Mouse (Mus musculus): ENCODE results near the gene Osbpl3. TPM values are rescaled to one million over a fixed set of nuclear protein-coding genes. Genes with fewer than 3 reads are reported as not detected.
A peak's percentile ranks its signal among the peaks of the same experiment; 100 is the strongest.
"Not testable (repeated sequence)": the region's sequence is repeated elsewhere in the genome, so short reads cannot be mapped to it uniquely, and the experiment has no call there.

The Osbpl3 gene
- total and polyA plus RNA-seq, 3 experiments, result 12.8 to 26.5 (median 25.4) TPM

DNA sequence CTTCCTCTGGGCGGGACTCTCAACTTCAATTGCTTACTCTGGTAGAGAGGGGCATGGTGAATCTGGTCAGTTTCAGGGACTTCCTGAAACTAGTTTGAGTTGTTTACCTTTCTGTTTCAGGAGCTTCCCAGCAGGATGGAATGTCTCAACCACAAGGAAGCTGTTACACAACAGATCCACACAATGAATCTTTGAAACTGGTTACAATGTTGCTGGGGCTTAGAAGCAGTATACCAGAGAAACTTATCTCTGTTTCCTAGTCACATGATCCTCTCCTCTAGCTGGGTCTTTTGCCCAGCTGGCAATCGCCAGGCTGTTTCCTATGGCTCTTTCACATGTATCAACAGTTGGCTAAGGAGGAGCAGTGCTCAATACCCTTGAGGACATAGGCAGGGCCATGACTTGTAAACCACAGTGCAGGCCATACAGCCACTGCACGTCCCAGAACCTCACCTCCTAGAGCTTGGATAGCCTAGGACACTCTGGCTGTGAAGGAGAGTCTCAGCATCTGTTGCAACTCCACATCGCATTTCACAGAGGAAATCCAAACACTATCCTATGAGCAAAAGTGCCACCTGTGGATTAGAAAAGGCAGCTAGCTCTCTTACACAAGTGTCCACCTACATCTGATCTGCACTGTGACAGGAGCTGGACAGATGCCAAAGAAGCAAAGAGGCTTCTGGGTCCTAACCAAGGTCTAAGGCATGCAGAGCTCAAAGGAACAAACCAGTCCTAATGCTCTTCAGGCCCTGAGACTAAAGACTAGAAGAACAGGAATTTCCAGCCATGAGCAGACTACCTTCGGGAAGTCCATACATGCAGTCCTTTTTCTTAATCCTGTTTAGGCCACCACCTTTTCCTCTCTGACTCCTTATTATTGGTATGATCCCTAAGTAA lies 14.8 kb downstream of the Osbpl3 start:
- no peaks in the 10 kb centered on the region; the same call in 1 of the 2 replicates for H3K79me2 ChIP-seq (replicated peaks; ENCODE audit: control insufficient read depth, insufficient read depth, low read length)
- H3K27me3 ChIP-seq (ENCODE audit: control insufficient read depth, insufficient read depth, low read length), result no peaks in the 10 kb centered on the region
- DNase-seq, result no peak
- H3K36me3 ChIP-seq (ENCODE audit: control insufficient read depth, insufficient read depth, low read length), result no peaks in the 10 kb centered on the region
- no peak for TF ChIP-seq POLR2A (IDR thresholded peaks at IDR 0.05; ENCODE audit: insufficient read depth, low read depth, low read length)
- no peak for TF ChIP-seq EP300 (IDR thresholded peaks at IDR 0.05; ENCODE audit: insufficient read depth, low read depth, low read length)
- no peak for TF ChIP-seq CTCF (IDR thresholded peaks at IDR 0.05)
- peak overlapping the region; percentile 11; the same call in 1 of the 2 replicates for H3K27ac ChIP-seq
- WGBS, result 87% methylated on average over 5 of the region's 5 CpGs
- H3K9ac ChIP-seq (ENCODE audit: low read depth, low read length), result no peak overlapping the region
- H3K4me1 ChIP-seq (ENCODE audit: control insufficient read depth, insufficient read depth, low read length), result peaks cover 5% of the 10 kb centered on the region; the same call in 1 of the 2 replicates
- intact Hi-C loops (cut with DNase I), result no loop called here
- no peak overlapping the region for H3K4me3 ChIP-seq

DNA sequence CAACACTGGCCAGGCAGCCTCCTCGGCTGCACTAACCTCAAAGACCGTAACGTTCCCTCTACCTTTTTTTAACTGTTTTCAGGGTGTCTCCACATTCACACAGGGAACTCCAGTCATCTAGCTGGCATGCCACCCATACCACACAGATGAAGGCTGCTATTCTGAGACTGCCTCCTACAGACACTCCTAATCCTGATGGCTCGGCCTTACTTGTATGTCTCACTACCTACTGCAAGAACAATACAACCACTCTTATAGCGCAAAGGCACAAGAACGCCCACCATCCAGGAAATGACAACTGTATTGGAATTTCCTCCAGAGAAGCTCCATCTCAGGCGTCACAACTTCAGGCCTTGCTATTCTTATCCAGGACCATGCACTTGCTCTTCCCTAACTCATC lies 15.8 kb downstream of the Osbpl3 start:
- WGBS, result 72% methylated on average over 7 of the region's 7 CpGs
- intact Hi-C loops (cut with DNase I), result no loop called here
- Histone ChIP-seq H3K4me3 (no peak overlapping the region), H3K27ac (no peak overlapping the region), H3K79me2 (replicated peaks; ENCODE audit: control insufficient read depth, insufficient read depth, low read length) (no peaks in the 10 kb centered on the region; the same call in 1 of the 2 replicates), H3K4me1 (ENCODE audit: control insufficient read depth, insufficient read depth, low read length) (peaks cover 5% of the 10 kb centered on the region; the same call in 1 of the 2 replicates), H3K27me3 (ENCODE audit: control insufficient read depth, insufficient read depth, low read length) (no peaks in the 10 kb centered on the region), H3K9ac (ENCODE audit: low read depth, low read length) (no peak overlapping the region), H3K36me3 (ENCODE audit: control insufficient read depth, insufficient read depth, low read length) (no peaks in the 10 kb centered on the region)
- DNase-seq, result no peak
- TF ChIP-seq POLR2A (IDR thresholded peaks at IDR 0.05; ENCODE audit: insufficient read depth, low read depth, low read length) (no peak), EP300 (IDR thresholded peaks at IDR 0.05; ENCODE audit: insufficient read depth, low read depth, low read length) (no peak)

GRCm38 (mm10) chr6:50438900-50439299 lies 17.1 kb downstream of the Osbpl3 start:
- not testable (repeated sequence) for H3K4me1 ChIP-seq (ENCODE audit: control insufficient read depth, insufficient read depth, low read length); H3K9ac ChIP-seq (ENCODE audit: low read depth, low read length); H3K27me3 ChIP-seq (ENCODE audit: control insufficient read depth, insufficient read depth, low read length); H3K79me2 ChIP-seq (replicated peaks; ENCODE audit: control insufficient read depth, insufficient read depth, low read length); H3K36me3 ChIP-seq (ENCODE audit: control insufficient read depth, insufficient read depth, low read length); DNase-seq; H3K4me3 ChIP-seq; H3K27ac ChIP-seq
- 92% methylated on average over 4 of the region's 4 CpGs for WGBS
- intact Hi-C loops (cut with DNase I), result loop anchor here (5.0 kb wide), 2 partner anchors 42 to 82 kb away; no protein-coding TSS in a partner anchor

GRCm38 (mm10) chr6:50437815-50438214 lies 18.2 kb downstream of the Osbpl3 start:
- Histone ChIP-seq H3K9ac (ENCODE audit: low read depth, low read length) (no peak overlapping the region), H3K27me3 (ENCODE audit: control insufficient read depth, insufficient read depth, low read length) (no peaks in the 10 kb centered on the region), H3K4me3 (no peak overlapping the region), H3K4me1 (ENCODE audit: control insufficient read depth, insufficient read depth, low read length) (peaks cover 5% of the 10 kb centered on the region; the same call in 1 of the 2 replicates), H3K27ac (peak overlapping the region; percentile 76), H3K79me2 (replicated peaks; ENCODE audit: control insufficient read depth, insufficient read depth, low read length) (no peaks in the 10 kb centered on the region; the same call in 1 of the 2 replicates), H3K36me3 (ENCODE audit: control insufficient read depth, insufficient read depth, low read length) (no peaks in the 10 kb centered on the region)
- intact Hi-C loops (cut with DNase I), result loop anchor here (5.0 kb wide), 2 partner anchors 41 to 81 kb away; no protein-coding TSS in a partner anchor
- DNase-seq, result peak in 1 of 2 experiments; percentile 65
- TF ChIP-seq EP300 (IDR thresholded peaks at IDR 0.05; ENCODE audit: insufficient read depth, low read depth, low read length) (peak; percentile 86), CTCF (IDR thresholded peaks at IDR 0.05) (no peak)
- WGBS, result 62% methylated on average over 2 of the region's 2 CpGs

- Histone ChIP-seq H3K36me3 (ENCODE audit: control insufficient read depth, insufficient read depth, low read length) (no peaks in the 10 kb centered on the region), H3K79me2 (replicated peaks; ENCODE audit: control insufficient read depth, insufficient read depth, low read length) (no peaks in the 10 kb centered on the region; the same call in 1 of the 2 replicates), H3K27ac (peak overlapping the region; percentile 70), H3K27me3 (ENCODE audit: control insufficient read depth, insufficient read depth, low read length) (no peaks in the 10 kb centered on the region), H3K4me3 (no peak overlapping the region), H3K4me1 (ENCODE audit: control insufficient read depth, insufficient read depth, low read length) (peaks cover 5% of the 10 kb centered on the region; the same call in 1 of the 2 replicates), H3K9ac (ENCODE audit: low read depth, low read length) (no peak overlapping the region)
- intact Hi-C loops (cut with DNase I), result loop anchor here (5.0 kb wide), 2 partner anchors 39 to 79 kb away; no protein-coding TSS in a partner anchor
- no peak for DNase-seq
- TF ChIP-seq CTCF (IDR thresholded peaks at IDR 0.05) (peak; percentile 51), EP300 (IDR thresholded peaks at IDR 0.05; ENCODE audit: insufficient read depth, low read depth, low read length) (no peak)
- 25% methylated on average over 2 of the region's 2 CpGs for WGBS
These were observed 19.3 kb downstream of the Osbpl3 start for GRCm38 (mm10) chr6:50436661-50437060.

DNA sequence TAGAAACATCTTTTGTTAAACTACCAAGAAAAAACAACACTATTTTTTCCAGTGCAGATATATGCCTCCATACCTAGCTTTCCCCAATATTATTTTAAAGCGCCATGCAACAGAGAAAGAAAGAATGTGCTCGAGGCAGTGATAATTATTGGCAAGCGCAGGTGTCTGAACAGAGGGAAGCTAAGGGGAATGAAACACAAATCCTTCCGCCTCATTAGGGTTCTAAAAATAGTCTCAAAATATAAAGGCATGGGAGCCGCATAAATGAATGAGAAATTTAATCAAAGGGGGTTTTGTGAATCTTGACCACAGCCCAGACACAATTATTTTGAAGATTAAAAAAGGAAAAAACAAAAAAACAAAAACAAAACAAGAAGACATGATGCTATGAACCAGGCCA lies 23.5 kb downstream of the Osbpl3 start:
- no peak overlapping the region; the same call in 1 of the 2 replicates for H3K27ac ChIP-seq
- WGBS, result 50% methylated on average over 5 of the region's 5 CpGs
- H3K27me3 ChIP-seq (ENCODE audit: control insufficient read depth, insufficient read depth, low read length), result no peaks in the 10 kb centered on the region
- intact Hi-C loops (cut with DNase I), result no loop called here
- no peaks in the 10 kb centered on the region for H3K36me3 ChIP-seq (ENCODE audit: control insufficient read depth, insufficient read depth, low read length)
- H3K4me3 ChIP-seq, result no peak overlapping the region
- H3K9ac ChIP-seq (ENCODE audit: low read depth, low read length), result no peak overlapping the region
- H3K79me2 ChIP-seq (replicated peaks; ENCODE audit: control insufficient read depth, insufficient read depth, low read length), result no peaks in the 10 kb centered on the region; the same call in 1 of the 2 replicates
- TF ChIP-seq EP300 (IDR thresholded peaks at IDR 0.05; ENCODE audit: insufficient read depth, low read depth, low read length) (no peak), POLR2A (IDR thresholded peaks at IDR 0.05; ENCODE audit: insufficient read depth, low read depth, low read length) (no peak), CTCF (IDR thresholded peaks at IDR 0.05) (no peak)
- no peak for DNase-seq
- peaks cover 3% of the 10 kb centered on the region; the same call in 1 of the 2 replicates for H3K4me1 ChIP-seq (ENCODE audit: control insufficient read depth, insufficient read depth, low read length)
